Mouse (Mus musculus) brain, adult 2 months (tissue): ENCODE measurements around the gene Evi5l.
"Not testable (repeated sequence)": the region's sequence is repeated elsewhere in the genome, so short reads cannot be mapped to it uniquely, and the experiment has no call there.

Experiments
- DNase-seq: peaks from one replicate; pipeline ENCODE4 v3.0.0; 2011; ENCODE audit warnings: low read depth, low spot score

The Evi5l gene

GRCm38 (mm10) chr8:4238434-4239192 lies 72.2 kb downstream of the Evi5l start, which contains the start of the genes Map2k7 and Gm49320:
Map2k7 (plus strand) TSS chr8:4238740.
Gm49320 (plus strand) TSS chr8:4238865.
- DNase-seq, result peak; percentile 100

GRCm38 (mm10) chr8:4239193-4239890 lies 73.0 kb downstream of the Evi5l start:
- DNase-seq, result no peak

GRCm38 (mm10) chr8:4245061-4245460 lies 78.7 kb downstream of the Evi5l start:
- DNase-seq, result no peak

- no peak for DNase-seq
Measured at GRCm38 (mm10) chr8:4245737-4246136, 79.4 kb downstream of the Evi5l start.

- DNase-seq, result no peak
Measured at GRCm38 (mm10) chr8:4247241-4247640, 80.9 kb downstream of the Evi5l start.

GRCm38 (mm10) chr8:4247951-4248540 lies 81.7 kb downstream of the Evi5l start, which contains the start of gene Tgfbr3l:
Tgfbr3l (plus strand) TSS chr8:4248214.
- no peak for DNase-seq

GRCm38 (mm10) chr8:4249213-4249612 lies 82.8 kb downstream of the Evi5l start:
- no peak for DNase-seq

- DNase-seq, result peak; percentile 89
Measured at GRCm38 (mm10) chr8:4250306-4250970, 84.1 kb downstream of the Evi5l start.

GRCm38 (mm10) chr8:4252116-4252760 lies 85.9 kb downstream of the Evi5l start:
- no peak for DNase-seq

- peak; percentile 98 for DNase-seq
Measured at GRCm38 (mm10) chr8:4252934-4253841, 86.8 kb downstream of the Evi5l start, which contains the start of gene Snapc2. Snapc2 (plus strand) TSS chr8:4253080.

GRCm38 (mm10) chr8:4254001-4254400 lies 87.6 kb downstream of the Evi5l start:
- peak; percentile 88 for DNase-seq

GRCm38 (mm10) chr8:4255471-4255870 lies 89.1 kb downstream of the Evi5l start:
- not testable (repeated sequence) for DNase-seq

- DNase-seq, result peak; percentile 97
Measured at GRCm38 (mm10) chr8:4256911-4257310, 90.5 kb downstream of the Evi5l start.

GRCm38 (mm10) chr8:4257350-4257749 lies 91.0 kb downstream of the Evi5l start:
- no peak for DNase-seq

- peak; percentile 77 for DNase-seq
Measured at GRCm38 (mm10) chr8:4258233-4258632, 91.9 kb downstream of the Evi5l start.

GRCm38 (mm10) chr8:4258678-4259077 lies 92.3 kb downstream of the Evi5l start:
- peak; percentile 29 for DNase-seq

GRCm38 (mm10) chr8:4259125-4259804 lies 92.9 kb downstream of the Evi5l start, which contains the start of gene Ctxn1:
Ctxn1 (minus strand) TSS chr8:4259274.
- DNase-seq, result peak; percentile 92

- DNase-seq, result no peak
Measured at GRCm38 (mm10) chr8:4259805-4260170, 93.4 kb downstream of the Evi5l start.
